Mouse (Mus musculus) gastrocnemius, adult 18-20 months (tissue): ENCODE measurements around the gene Neo1. TPM values are rescaled to one million over a fixed set of nuclear protein-coding genes. Genes with fewer than 3 reads are reported as not detected.

Source experiments
- DNase-seq: peaks from one replicate; pipeline ENCODE4 v3.0.0; 2021; ENCODE audit warnings: low spot score
- long read RNA-seq, 2 experiments: library from polyadenylated mRNA; stranded (forward); transcript quantifications; one replicate each; pipeline ENCODE4 v2.0.0; 2021
- total RNA-seq, 2 experiments: library from RNA; stranded (reverse); gene quantifications; 2 replicates each; pipeline ENCODE4 v1.2.3; 2021

Neo1 gene
- total RNA-seq = 10 to 100 TPM; 31.4 to 32.0 TPM
- long read RNA-seq, experiment 1, full-length matches to known transcripts = 5 of 8 reads
- long read RNA-seq, experiment 1, partial matches to known transcripts = 2 of 8 reads
- long read RNA-seq, experiment 1, other reads (novel, unspliced or antisense) = 1 of 8 reads
- long read RNA-seq, experiment 2, full-length matches to known transcripts = 2 of 7 reads
- long read RNA-seq, experiment 2, partial matches to known transcripts = 1 of 7 reads
- long read RNA-seq, experiment 2, other reads (novel, unspliced or antisense) = 4 of 7 reads

- DNase-seq = peak; percentile 86
Observed at GRCm38 (mm10) chr9:59036159-59036731, at the start of gene Neo1. Gene Neo1 (minus strand): TSS chr9:59036441.

DNA sequence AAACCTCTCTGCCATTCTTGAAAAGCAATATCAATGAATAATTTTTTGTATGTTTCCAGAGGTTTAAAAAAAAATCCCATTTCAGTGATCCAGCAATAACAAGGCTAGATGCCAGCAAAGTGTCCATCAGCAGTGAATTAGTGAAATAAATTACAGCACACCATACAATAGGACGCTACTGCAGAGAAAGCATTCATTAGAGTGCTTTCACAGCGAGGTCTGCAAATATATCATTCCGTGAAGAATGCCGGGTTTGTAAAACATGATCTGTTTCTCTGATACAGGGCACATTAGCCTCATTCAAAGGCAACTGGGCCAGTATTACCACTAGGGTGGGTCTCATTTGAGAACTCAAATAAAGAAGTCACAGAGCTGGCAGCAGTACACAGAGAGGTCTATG is 39.4 kb upstream of the Neo1 start:
- no peak for DNase-seq

DNA sequence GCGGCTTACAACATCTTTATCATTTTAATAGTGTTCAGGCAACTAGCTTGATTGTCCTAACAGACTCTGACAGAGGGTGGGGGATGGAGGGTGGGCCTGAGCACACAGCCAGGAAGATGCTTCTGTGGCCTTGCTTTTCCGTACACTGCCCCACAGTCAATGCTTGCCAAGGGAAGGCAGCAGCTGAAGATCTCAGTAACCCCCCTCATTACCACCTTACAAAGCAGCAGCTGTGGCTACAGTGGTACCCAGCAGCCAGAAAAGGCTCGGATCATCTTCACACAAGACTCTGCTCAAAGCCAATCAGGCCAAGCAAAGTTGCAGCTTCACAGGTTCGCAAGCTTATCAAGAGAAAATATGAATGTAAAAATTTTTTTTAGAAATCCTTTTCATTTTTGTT is 37.6 kb upstream of the Neo1 start:
- no peak for DNase-seq

DNA sequence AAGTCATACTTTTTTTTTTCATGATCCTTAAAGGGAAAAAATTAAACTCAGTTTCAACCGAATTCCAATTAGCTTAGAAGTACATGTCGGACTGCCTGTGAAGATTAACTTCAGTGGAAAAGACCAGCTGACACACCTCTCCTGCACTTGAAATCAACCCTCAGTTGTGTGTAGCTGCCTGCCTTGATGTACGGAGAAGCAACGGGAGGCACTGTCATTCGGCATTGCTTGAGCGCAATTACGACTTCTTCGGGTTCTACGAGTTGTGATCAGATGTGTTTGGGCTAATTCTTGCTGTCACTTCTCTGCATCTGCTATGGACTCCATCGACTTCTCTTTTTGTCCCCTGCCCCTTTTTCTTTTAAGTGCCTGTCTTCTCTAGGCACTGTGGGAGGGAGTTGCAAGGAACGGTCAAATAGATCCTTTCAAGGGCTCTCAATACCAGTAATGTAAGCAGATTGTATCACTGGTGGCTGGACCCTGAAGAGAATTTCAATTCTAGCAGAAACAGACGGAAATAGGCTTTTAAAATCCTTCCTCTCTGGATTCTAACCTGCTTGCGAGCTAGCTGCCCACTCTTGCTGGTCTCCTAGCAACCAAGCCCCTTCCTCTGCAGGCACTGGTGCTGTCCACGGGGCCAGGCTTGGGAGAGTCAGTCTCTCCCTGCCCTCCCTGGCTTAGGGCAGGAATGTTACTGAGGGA is 36.0 kb upstream of the Neo1 start:
- DNase-seq = no peak

DNA sequence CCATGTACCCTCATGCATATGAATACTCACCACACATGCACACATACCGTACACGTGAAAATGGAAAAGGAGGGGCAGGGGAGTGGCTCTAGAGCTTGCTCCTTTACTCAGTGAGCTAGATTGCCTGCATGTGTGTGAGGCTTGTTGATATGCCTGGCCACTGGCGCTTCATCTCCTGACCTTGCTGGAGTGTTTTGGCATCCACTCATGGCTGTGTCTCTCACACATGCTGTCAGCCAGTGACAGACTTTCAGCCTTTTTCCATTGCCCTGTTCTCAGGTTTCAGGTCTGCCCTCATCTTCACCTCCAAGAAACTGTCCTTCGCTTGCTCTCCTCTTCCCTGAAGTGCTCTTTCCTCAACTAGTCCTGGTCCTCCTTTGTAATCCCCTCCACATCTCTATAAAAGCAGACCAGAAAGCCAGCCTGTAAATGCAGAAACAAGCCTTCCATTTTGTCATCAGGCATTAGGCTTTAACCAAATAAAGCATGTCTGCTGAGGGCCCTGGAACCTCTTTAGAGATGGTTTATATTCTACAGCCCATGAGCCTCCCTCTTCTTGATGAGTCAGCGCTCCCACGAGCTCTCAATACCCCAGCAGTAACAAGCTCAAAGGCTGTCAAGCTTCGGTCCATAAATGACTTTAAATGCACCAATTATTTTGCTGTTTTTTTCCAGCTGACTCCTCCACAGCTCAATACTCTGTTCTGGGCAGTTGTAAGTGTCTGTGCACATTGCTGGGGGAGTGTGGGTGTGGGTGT is 35.2 kb upstream of the Neo1 start:
- no peak for DNase-seq

DNA sequence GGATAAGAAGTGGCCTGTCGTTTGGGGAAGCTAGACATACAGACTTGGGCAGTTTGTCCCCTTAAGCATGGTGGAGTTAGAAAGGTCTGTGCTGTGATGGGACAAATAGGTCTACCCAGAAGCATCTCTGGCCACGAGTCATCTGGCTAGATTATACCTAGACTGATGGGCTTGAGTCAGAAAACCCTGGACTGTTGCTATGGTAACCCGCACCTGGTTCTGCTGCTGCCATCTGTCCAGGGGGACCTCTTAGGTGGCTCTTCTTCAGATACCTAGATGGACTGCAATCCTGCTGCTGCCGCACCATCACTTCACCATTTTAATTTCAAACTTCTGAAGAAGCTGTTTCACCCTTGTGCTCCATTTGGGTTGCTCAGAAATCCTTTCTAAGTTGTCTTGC is 34.0 kb upstream of the Neo1 start:
- no peak for DNase-seq

GRCm38 (mm10) chr9:59065616-59066301 is 29.5 kb upstream of the Neo1 start:
- DNase-seq = no peak

DNA sequence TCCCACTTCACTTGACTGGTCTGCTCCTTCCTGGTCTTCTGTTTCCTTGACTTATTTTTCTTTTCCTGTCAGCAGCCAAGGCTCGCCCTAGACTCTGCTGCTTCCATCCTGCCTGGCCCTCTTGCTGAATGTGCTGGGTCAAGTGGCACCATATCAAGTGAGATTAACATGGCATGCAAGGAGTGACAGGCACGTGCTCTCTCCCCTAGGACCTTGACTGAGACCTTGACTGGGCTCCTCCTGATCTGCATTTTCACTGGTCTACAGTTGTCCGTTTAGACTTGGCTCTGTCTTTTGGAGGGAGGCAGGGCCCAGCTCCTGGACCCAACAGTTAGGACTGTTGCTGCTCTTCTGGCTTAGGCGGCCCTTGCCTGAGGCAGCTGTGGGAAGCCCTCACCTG is 26.2 kb upstream of the Neo1 start:
- DNase-seq = no peak

GRCm38 (mm10) chr9:59060026-59060605 is 23.9 kb upstream of the Neo1 start:
- no peak for DNase-seq

- DNase-seq = no peak
Observed at GRCm38 (mm10) chr9:59059158-59059557, 22.9 kb upstream of the Neo1 start.

- no peak for DNase-seq
Observed at GRCm38 (mm10) chr9:59058060-59058459, 21.8 kb upstream of the Neo1 start.

GRCm38 (mm10) chr9:59056281-59056680 is 20.0 kb upstream of the Neo1 start:
- peak; percentile 21 for DNase-seq

DNA sequence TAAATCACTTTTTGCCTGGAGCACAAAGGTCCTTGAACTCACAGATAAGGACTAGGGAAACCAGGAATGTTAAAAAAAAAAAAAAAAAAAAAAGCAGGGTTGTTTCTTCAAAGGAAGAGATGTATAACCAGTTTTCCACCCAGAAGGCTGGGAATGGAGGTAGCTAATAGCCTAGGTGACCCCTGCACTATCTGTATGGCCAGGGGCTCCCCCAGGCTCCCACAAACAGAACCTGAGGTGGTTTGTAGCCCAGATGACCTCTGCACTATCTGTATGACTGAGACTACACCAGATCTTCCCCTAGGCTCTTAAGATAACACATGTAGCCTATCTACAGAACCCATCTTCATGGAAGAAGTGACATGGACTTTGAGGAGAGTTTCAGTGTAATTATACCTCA is 5.6 kb upstream of the Neo1 start:
- DNase-seq = no peak

DNA sequence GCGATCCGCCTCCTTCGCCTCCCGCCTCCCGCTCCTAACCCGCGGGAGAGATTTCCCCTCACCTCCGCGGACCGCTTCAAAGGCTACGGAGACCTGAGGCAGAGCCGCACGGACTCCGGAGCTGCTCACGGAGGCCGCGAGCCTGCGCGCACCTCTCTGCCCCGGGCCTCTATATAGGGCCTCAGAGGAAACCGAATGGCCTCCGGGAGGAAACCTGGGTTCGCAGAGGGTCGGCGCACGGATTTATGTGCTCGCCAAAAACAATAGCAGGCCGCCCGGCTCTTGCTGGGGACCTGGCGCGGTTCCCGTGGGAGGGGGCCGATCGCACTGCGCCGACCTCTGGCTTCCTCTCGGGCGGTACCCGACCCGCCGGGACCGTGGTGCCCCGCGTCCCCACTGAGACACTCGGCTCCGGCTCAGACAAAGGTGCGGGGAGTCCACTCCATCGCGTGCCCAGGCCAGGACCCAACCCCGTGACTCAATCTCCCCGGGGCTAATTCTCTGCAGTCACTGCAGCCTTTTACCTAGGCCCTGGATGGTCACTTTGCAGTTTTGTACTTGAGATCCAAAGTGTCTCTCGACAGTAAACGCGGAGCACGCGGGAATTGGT is 596 bp upstream of the Neo1 start:
- DNase-seq = no peak

GRCm38 (mm10) chr9:59035342-59036158 is 691 bp downstream of the Neo1 start:
- DNase-seq = peak; percentile 38

GRCm38 (mm10) chr9:59034836-59035235 is 1.4 kb downstream of the Neo1 start:
- no peak for DNase-seq

- no peak for DNase-seq
Observed at GRCm38 (mm10) chr9:59033492-59033891, 2.7 kb downstream of the Neo1 start.

DNA sequence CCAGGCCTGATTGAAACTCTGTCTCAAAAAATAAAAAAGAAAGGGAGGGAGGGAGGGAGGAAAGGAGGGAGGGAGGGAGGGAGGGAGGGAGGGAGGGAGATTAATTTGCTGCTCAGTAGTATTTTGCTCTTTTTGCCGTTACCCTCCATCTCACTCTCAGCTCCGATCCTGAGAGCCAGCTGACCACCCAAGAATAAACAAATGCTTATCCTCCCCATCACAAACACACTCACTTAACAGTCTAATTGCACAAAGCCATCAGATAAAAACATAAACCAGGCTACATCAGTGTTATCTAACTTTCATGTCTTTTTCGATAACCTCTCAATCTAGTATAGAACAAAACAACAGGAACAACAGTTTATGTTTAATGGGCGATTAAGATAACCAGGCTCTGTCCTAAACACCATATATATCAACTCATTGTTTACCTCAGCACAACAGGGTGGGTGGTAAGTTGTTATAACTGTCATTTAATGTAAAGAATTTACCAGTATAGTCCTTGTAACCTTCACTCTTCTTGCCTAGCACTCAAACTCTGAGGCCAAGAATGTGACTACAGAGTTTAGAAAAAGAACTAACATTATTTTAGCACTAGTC is 11.9 kb downstream of the Neo1 start:
- DNase-seq = no peak

DNA sequence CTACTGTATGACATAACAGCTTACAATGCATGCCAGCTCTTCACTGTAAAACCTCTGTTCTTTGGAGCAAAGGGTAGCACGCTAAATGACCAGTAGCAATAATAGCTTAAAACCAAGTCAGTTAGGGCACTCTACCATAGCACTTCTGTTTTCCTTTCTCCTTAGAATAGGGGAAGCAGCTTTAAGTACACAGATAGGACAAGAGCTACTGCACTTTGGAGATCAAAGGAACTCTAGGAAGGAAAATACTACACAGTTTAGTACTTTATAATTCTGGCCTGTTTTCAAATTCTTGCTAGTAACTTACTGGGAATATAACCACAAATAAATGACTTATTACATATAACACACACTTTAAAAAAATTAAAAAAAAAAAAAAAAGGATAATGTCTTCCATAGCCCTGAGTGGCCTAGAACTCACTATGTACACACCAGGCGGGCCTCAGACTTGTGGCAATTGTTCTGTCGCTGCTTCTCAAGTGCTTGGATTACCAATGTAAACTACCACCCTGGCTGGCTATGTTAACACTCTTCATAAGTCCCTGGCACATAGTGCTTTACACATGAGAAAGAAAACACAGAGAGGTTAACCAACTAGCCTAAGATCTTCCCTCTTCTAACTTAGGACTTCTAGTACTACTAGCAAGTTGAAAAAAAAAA is 20.1 kb downstream of the Neo1 start:
- DNase-seq = no peak
